Mouse (Mus musculus) heart, postnatal 14 days (tissue): ENCODE measurements around the gene Olfml1. TPM values are rescaled to one million over a fixed set of nuclear protein-coding genes. Genes with fewer than 3 reads are reported as not detected.

ENCODE experiments used
- DNase-seq, 2 experiments: peaks; one replicate each; pipeline ENCODE4 v3.0.0; 2021 to 2022
- intact Hi-C: fragments of 180-260 bp; cut with DNase I; formaldehyde crosslinking; loops from one replicate; pipeline ENCODE4 v1.15.1; 2025
- long read RNA-seq, 2 experiments: library from polyadenylated mRNA; stranded (forward); transcript quantifications; one replicate each; pipeline ENCODE4 v2.0.0; 2021
- total RNA-seq, 2 experiments: library from RNA; stranded (reverse); gene quantifications; 2 replicates each; pipeline ENCODE4 v1.2.3; 2021

The Olfml1 gene
- total RNA-seq: 1 to 10 TPM; 5.6 to 9.0 TPM
- long read RNA-seq, experiment 1, transcript Olfml1-201 (3 exons, 1,685 nt): major isoform, 8 of 10 reads
- long read RNA-seq, experiment 1, partial matches to known transcripts: 0 of 10 reads
- long read RNA-seq, experiment 1, other reads (novel, unspliced or antisense): 2 of 10 reads
- long read RNA-seq, experiment 2, transcript Olfml1-201 (3 exons, 1,685 nt): major isoform, 9 of 9 reads
- long read RNA-seq, experiment 2, partial matches to known transcripts: 0 of 9 reads
- long read RNA-seq, experiment 2, other reads (novel, unspliced or antisense): 0 of 9 reads

DNA sequence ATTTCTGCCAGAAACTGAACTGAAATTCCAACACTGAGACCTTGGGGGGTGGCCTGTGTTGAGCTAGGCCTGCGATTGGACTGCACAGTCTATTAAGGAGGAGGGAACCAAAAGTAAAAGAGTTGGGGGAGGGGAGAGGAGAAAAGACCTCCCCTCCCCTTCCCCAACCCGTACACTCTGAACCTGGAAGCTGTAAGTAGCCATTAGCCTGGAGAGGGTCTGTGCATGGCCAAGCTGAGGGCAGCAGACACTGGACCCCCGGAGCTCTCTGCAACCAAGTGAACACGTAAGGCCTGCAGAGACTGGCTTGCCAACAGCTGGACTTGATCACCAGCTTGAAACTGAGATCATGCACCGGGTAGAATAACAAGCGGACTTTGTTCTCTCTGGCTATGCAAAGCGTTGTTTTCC is at the start of gene Olfml1:
Olfml1 (plus strand) TSS at position 186 of the 411 bp plus-strand sequence.
- peak; percentile 37 to 58 for DNase-seq
- intact Hi-C loops: no loop called here

DNA sequence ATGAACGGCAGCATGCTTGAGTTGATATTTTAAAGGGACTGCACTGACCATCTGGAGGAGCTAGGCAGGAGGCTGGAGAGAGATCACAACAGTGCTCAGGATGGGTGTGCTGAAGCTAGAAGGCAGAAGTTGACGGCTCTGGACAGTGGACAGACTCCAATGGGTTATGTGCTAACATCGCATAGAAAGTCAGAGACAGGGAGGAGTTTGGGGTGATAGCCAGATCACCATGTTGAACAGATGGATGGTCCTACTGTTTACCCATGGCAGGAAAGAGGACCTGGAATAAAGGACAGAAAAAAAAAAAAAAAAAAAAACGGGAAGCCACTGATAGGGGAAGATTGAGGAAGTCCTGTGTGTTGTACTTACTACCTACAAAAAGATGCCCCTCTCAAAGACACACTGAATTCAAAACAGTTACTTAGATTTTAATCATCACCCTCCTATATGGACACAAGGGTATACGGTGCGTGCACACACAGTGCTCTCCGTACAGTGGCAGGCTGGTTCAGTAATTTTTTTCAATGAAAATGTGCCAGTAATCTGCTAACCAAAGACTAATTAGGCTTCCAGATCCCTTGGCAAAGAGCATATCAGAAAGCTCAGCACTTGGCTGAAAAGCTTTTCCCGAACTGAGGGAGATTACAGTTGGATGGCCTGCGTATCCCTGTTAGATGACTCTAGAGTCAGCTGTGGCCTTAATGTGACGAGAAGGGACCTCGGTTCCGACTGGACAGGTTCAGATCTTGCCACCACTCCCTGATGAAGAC is 47.8 kb upstream of the Olfml1 start:
- no peak for DNase-seq
- intact Hi-C loops: no loop called here

DNA sequence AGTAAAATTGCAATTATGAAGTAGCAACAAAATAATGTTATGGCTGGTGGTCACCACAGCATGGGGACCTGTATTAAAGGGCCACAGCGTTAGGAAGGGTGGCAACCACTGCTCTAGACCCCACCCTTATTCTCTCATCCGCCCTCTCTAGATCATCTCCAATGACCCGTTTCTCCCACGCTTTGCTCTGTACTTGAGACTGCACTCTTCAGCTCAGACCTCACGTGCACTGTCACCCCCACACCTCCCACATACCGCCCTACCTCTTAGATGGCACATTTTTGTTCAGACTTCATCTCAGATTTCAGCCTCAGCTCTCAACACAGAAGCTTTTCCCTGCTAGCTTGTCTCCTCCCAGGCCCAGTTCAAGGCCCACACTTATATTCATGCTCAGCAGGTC is 45.8 kb upstream of the Olfml1 start:
- intact Hi-C loops: no loop called here

DNA sequence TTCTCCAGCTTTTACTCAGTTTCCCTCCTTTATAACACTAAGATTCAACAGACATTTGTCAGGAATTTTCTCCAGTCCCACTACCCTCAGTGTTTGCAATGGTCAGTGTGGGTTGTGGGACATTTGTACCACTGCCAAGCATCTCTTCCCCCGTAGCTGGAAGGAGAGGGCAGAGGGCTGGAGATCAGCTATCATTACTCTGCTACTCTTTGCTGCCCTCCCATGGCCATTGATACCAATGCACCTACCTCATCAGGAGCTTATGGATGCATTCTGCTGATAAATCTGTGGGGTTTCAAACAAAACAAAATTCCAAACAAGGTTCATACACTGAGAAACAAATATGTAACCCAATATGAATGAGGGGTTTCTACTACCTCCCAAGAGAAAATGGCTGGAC is 40.9 kb upstream of the Olfml1 start:
- peak; percentile 10 to 29 for DNase-seq
- intact Hi-C loops: no loop called here

More for the DNA sequence above, 45.8 kb upstream of the Olfml1 start:
- no peak for DNase-seq

DNA sequence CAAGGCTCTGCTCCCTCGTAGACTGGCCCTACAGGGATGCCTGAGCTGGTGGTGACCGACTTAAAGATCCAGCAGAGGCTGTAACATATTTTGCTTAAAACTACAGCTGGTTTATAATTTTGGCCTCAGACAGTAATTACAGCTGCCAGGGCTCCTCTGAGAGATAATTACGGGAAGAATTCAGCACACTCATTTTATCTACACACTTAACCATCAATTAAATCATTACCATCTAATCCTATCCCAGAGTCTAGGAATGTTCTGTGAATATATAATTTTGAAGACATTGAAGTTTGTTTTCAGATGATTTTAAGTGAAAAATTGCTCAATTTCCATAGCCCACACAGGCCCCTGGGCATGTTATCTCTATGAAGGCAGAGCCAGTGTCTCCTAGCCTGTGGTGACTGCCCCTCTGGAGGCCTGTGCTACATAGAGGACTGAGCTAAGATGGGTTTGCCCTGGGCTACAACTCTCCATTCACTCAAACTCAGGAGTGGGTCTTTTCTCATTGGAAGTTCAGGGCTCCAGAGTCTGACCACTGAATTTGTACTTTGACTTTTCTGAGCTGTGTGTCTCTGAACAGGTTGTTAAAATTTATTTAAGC is 39.0 kb upstream of the Olfml1 start:
- intact Hi-C loops: no loop called here

DNA sequence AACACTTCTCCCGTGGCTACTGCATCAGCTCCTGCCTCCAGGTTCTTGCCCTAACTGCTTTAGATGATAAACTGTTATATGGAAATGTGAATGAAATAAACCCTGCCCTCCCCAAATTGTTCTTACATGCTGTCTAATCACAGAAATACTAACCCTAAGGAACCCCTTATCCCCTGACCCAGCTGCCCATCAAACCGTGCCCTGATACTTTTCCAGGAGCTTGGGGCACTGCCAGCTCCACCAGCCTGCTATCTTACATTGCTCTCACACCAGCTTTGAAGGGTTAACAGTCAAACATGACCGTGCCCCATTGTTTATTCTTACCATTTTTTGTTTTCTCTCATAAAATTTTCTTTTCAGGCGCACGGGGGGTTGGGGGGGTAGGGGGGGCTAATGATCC is 37.9 kb upstream of the Olfml1 start:
- intact Hi-C loops: no loop called here
- no peak for DNase-seq

More for the DNA sequence above, 39.0 kb upstream of the Olfml1 start:
- no peak for DNase-seq

DNA sequence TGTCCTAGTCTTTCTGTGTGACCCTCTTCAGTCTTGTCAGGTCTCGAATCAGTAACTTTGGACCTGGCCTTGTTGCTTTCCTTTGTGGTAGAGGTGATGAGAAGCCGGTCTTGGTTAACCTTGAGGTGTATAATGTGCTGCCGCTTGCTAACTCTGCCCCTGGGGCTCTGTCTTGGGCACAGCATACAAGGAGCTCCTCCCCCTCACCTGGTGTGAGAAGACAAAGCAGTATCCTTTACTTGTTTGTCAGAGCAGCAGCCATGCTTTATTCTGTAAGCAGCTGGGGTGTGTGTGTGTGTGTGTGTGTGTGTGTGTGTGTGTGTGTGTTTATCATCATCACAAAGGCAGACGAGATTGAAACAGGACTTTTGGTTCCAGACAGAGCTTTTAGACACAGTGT is 31.9 kb upstream of the Olfml1 start:
- DNase-seq: no peak
- intact Hi-C loops: no loop called here

DNA sequence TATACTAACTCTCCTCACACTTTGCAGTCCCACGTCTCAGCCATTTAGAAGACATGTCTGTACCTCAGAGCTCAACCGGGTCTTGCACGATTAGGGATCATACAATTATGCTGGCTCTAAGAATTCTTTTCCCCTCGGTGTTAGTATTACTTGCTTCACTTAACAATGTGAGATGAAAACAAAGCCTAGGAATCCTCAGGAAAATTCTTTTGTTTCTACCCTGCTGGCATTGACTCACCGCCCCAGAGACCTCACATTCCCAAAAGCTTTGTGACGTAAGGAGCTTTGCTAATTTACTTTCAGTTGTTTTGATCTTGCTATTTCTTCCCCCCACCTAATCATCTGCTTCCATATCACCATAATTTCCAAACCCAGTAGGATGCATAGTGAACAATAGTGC is 30.7 kb upstream of the Olfml1 start:
- intact Hi-C loops: no loop called here
- DNase-seq: no peak

DNA sequence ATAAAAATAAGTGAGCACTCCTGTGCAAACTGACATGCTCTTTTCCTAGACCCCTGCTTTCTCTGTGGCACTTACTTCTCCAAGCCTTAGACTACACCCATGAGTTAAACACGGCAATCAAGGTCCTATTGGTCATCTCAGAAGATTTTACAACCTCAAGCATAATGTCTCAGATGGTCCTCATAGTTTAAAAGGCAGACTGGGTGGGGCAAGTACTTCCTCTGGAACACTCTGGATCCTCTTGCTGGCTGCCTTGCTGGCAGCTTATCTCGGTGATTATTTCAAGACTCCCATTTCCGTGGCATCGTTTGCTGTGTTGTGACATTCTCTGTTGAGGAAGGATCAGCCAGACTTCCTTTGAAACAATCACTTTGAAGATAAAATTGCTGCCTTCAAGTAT is 27.2 kb upstream of the Olfml1 start:
- no peak for DNase-seq
- intact Hi-C loops: no loop called here

DNA sequence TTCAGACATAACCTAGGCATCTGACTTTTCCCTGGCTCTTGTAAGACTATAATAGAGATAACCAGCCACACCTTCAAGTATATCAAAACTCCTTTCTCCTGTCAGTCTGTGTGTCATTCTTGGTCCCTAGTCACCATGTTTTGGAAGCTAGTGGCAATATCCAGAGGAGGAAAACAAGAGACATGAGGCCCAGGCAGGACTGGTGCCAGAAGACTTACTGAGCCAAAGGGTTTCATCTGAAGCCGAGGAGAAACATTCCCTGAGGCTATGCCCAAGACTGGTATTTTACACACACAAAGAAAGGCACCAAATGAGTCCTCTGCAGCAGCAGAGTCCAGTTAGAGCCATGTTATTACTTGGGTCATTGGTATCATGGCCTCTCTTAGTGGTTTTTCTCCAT is 22.2 kb upstream of the Olfml1 start:
- no peak for DNase-seq
- intact Hi-C loops: no loop called here

DNA sequence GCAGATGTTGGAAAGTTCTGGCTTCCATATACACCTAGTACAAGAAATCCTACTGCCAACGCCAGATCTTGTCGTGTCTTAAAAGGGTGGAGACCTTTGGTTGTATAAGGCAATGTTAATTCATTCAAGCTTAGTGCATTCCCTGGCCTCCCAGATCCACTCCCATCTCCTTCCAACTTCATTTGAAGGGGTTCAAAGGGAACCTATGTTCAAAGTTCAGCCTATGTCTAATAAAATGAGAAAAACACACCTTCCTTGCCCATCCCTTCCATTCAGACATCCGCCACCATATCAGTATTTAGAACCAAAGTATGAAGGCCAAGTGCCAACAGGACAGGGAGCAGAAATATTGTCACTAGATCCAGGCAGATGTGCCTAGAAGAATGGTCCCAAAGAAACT is 19.4 kb upstream of the Olfml1 start:
- intact Hi-C loops: no loop called here
- DNase-seq: no peak

DNA sequence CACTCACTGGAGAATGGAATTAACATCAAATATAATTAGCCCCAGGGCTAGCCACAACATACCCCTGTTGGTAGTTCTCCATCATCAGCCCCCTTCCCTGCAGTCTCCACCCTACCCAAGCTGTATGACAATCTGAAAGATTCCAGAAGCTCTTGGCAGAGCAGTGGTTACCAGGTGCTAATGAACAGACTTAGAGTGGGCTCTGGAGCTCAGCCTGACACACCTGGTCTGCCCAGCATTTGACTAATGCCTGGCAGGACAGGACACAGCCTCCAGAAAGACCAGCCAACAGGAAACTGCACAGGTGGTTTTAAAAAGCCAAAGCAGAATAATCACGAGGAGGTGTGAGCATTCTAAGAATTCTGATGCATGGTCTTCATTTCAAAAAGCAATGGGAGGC is 13.8 kb upstream of the Olfml1 start:
- intact Hi-C loops: no loop called here

DNA sequence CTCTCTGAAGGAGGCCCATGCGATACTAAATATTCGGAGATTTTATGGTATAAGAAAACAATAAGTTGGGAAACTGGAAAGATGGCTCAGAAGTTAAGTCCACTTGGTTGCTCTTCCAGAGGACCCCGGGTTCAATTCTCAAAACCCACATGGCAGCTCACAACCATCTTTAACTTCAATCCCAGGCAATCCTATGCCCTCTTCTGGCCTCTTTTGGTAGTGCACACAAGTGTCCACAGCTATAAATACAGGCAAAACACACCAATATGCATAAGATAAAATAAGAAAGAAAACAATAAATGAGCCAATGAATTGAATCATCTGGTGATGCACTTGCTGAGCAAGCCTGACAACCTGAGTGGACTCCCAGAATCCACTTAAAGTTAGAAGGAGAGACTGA is 11.3 kb upstream of the Olfml1 start:
- peak in 1 of 2 experiments; percentile 9 for DNase-seq
- intact Hi-C loops: no loop called here

More for the DNA sequence above, 13.8 kb upstream of the Olfml1 start:
- DNase-seq: no peak

DNA sequence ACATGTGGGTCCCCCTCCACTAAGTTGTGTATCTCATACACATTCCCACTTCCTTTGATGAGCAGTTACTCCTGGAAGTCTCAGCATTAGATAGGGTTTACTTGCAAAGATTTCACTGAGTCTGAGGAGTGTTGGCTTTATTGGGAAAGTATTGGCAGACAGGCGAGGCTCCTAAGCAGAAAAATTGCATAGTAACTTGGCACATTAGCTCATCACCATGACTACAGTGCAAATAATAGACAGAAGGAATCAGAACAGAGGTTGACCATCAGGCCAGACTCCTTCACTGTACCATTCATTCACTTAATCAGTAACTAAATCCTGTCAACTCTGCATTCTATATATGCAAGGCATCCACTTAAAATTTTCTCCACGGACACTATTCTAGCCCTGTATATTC is 6.6 kb upstream of the Olfml1 start:
- no peak for DNase-seq
- intact Hi-C loops: no loop called here

DNA sequence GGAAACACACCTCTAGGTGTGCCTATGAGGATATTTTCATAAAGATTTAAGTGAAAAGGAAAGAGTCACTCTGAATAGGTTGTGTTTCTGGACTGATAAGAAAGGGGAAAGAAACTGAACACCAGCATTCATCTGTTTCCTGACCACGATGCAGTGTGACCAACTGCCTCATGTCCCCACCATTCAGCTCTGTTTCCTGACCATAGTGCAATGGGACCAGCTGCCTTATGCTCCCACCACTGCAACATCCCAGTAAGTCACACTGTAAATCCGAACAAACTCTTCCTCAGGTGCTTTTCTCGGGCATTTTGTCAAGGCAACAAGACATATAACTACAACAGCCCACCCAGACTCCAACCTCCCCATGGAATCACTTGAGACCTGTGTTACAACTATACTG is 5.7 kb upstream of the Olfml1 start:
- no peak for DNase-seq

DNA sequence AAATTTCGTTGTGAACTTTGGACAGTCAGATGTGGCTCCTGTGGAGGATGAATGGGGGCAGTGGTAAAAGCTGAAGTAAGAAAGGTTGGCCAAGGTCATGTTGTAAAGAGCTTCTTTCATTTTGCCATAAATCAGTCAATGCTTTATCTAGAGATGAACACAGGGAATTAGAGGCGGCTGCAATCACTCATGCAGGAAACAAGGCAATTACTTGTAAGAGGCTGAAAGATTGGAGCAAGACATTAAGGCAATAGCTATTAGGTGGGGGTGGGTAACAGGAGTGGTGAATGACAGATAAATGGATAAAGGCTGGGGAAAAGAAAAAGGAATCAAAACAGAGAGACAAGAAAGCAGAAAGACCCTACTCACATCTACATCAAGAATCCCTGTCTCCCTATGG is 3.5 kb upstream of the Olfml1 start:
- intact Hi-C loops: no loop called here
- DNase-seq: no peak

More for the DNA sequence above, 5.7 kb upstream of the Olfml1 start:
- intact Hi-C loops: no loop called here

DNA sequence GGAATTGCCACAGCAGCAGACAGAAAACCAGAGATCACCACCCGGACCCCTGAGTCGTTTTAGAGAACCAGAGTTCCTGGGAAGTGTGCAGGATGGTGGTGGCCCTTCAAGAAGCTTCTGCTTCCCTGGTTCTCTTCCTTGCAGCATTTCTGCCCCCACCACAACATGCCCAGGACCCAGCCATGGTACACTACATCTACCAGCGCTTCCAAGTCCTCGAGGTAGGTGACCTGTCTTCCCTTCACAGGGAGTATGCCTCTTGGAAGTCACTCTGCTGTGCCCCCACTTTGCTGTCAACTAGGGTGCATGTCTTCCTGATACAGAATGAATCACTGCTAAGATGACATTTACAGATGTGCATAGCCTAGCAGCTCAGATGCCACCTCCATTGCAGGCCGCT is 428 bp downstream of the Olfml1 start:
- intact Hi-C loops: no loop called here
- no peak for DNase-seq

DNA sequence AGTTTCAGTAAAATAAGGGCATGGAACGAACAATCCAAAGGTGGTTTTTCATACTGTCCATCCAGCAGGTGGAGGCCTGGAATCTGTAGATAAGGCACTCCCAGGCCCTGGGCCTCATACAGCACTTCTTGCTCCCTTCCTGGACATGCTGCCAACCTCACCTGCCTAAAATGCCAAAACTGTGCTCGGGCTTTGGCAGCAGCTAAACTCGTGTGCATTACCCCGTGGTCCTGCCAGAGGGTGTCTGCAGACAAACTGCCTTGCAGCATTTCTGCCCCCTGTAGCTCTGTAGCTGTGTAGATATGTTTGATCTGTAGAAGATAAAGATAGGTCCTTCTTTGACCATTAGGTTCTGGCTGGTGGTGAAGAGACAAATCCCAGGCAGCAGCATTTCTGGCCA is 1.7 kb downstream of the Olfml1 start:
- DNase-seq: no peak
- intact Hi-C loops: no loop called here

DNA sequence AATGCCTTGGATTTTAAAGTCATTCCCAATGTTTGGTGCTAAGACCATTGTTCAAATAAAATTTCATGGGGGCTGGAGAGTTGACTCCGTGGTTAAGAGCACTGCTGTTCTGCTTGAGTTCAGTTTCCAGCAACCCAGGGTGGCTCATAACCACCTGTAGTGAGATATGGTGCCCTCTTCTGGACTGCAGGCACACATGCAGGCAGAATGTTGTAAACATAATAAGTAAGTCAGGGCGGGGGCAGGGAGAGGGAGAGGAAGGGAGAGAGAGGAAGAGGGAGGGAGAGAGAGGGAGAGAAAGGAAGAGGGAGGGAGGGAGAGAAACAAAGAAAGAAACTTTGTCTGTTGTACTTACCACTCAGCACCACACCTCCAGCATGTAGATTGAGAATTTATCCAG is 6.6 kb downstream of the Olfml1 start:
- intact Hi-C loops: no loop called here
- DNase-seq: no peak

DNA sequence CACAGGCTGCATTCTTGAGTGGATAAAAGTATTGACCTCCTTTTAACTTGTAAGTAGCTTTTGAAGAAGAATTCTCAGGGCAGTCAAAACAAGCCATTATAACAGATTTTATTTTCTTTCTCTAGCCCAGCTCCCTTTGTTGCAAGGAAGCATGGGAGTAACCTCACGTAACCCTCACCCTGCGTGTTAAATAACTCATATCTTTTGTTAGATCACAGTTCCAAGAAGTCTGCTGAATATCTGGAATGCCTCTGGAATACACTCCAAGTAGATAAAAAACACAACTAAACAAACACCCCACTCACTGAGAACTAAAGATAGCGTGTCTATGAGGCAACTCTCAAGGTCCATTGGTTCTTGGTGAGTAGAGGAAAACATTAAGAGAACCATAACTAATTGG is 7.0 kb downstream of the Olfml1 start:
- DNase-seq: no peak
- intact Hi-C loops: no loop called here

DNA sequence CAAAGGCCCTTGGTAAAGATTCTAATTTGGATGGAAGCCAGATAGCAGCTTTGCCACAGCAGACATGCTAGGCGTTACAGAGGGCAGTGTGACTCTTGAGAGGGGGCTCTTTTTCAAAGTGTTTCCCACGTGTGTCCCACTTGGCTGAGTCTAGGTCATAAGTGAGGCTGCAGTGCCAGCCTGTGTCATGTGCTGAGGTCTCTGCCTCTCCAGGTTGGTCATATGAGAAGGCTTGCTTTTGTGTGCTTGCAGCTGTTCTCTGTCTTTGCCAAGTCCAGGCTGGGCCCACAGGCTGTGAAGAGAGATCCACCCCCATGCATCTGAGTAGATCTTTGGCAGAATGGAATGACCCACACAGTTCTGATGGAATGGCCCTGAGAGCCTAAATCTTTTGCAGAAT is 25.4 kb downstream of the Olfml1 start:
- DNase-seq: peak; percentile 30 to 31
- intact Hi-C loops: loop anchor here (2.0 kb wide), 1 partner anchor 68 kb away; no protein-coding TSS in a partner anchor

DNA sequence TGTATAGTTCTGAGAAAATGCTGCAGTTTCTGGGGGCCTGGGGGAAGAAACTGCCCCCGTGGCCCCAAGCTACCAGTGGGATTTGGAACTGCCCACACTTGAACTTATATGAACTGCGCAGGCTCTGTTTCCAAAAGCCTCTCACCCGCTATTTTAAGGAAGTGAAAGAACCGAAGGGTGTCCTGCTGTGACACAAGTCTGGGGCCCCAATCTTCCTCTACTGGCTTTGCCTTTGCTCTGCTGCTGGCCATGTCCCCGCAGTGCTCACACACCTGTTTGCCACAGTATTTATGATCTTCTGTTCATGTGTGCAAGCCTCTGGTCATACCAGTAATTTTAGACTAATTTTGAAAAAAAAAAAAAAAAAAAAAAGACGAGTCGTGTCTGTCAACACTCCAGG is 26.7 kb downstream of the Olfml1 start:
- DNase-seq: peak; percentile 7 to 23
- intact Hi-C loops: loop anchor here (2.0 kb wide), 1 partner anchor 67 kb away; no protein-coding TSS in a partner anchor
